Mouse (Mus musculus) liver, embryonic 14.5 days (tissue): ENCODE measurements around the gene Nqo1. TPM values are rescaled to one million over a fixed set of nuclear protein-coding genes. Genes with fewer than 3 reads are reported as not detected.

Source experiments
- ATAC-seq: fragments of 200-750 bp; cut with Nextera tagmentation; 2 replicates; pipeline ENCODE4 v1.8.0; 2017; ENCODE audit warnings: moderate number of reproducible peaks, mild to moderate bottlenecking, moderate library complexity; ENCODE audit not compliant: insufficient read depth
- DNase-seq, 3 experiments: peaks; one replicate each; pipeline ENCODE4 v3.0.0-alpha.2; 2012 to 2013; ENCODE audit warnings: low read depth in 3 of 3, low spot score in 3 of 3
- H3K27ac ChIP-seq: fragments of 300-500 bp; sonication (generic); 2 replicates; pipeline ENCODE4 v1.5.1; 2014; ENCODE audit warnings: moderate library complexity, mild to moderate bottlenecking, control low read depth, inconsistent platforms
- H3K27me3 ChIP-seq: fragments of 300-500 bp; sonication (generic); 2 replicates; pipeline ENCODE4 v1.6.1; 2014; ENCODE audit warnings: mild to moderate bottlenecking, low read length, moderate library complexity; ENCODE audit not compliant: control insufficient read depth, insufficient read depth
- H3K36me3 ChIP-seq: fragments of 300-500 bp; sonication (generic); replicated peaks from 2 replicates; pipeline ENCODE4 v1.6.1; 2014; ENCODE audit warnings: low read depth; ENCODE audit not compliant: control insufficient read depth, insufficient read depth
- H3K4me1 ChIP-seq, 2 experiments: fragments of 200-500 bp in 1 of 2; fragments of 300-500 bp in 1 of 2; sonication (generic) in 1 of 2; replicated peaks; 2 replicates each; pipeline ENCODE4 v1.6.1; 2012 to 2014; ENCODE audit warnings: antibody characterized with exemption in 1 of 2, inconsistent platforms in 1 of 2, low read length in 1 of 2; ENCODE audit not compliant: control insufficient read depth in 2 of 2, insufficient read depth in 2 of 2
- H3K4me2 ChIP-seq: fragments of 300-500 bp; sonication (generic); 2 replicates; pipeline ENCODE4 v1.6.1; 2014; ENCODE audit warnings: low read depth, mild to moderate bottlenecking, control low read depth, moderate library complexity
- H3K4me3 ChIP-seq, 2 experiments: fragments of 200-500 bp in 1 of 2; fragments of 300-500 bp in 1 of 2; sonication (generic) in 1 of 2; 2 replicates each; pipeline ENCODE4 v1.5.1; 2012 to 2014; ENCODE audit warnings: low read depth in 2 of 2, low read length in 2 of 2, mild to moderate bottlenecking in 2 of 2, control low read depth in 1 of 2, inconsistent platforms in 1 of 2, moderate library complexity in 1 of 2; ENCODE audit not compliant: insufficient read depth in 1 of 2
- H3K9ac ChIP-seq: fragments of 300-500 bp; sonication (generic); replicated peaks from 2 replicates; pipeline ENCODE4 v1.6.1; 2014; ENCODE audit warnings: mild to moderate bottlenecking, control low read depth, moderate library complexity
- H3K9me3 ChIP-seq: fragments of 300-500 bp; sonication (generic); 2 replicates; pipeline ENCODE4 v1.6.1; 2016; ENCODE audit warnings: low read length, mixed read lengths; ENCODE audit not compliant: control insufficient read depth
- CTCF ChIP-seq: IDR thresholded peaks from 2 replicates; pipeline ENCODE4 v1.5.1; 2016; ENCODE audit warnings: antibody characterized with exemption, low read depth, control low read depth
- EP300 ChIP-seq: IDR thresholded peaks from 2 replicates; pipeline ENCODE4 v1.6.1; 2016; ENCODE audit warnings: antibody characterized with exemption, low read depth
- WGBS: fragments of 180-500 bp; shearing (Covaris S2); extraction: QIAGEN DNeasy Blood & Tissue Kit; methylation state at CpG from one replicate; pipeline ENCODE4 v1.1.7; 2014; ENCODE audit not compliant: insufficient replicate concordance; 5-methylcytosine and 5-hydroxymethylcytosine counted together
- polyA plus RNA-seq, 2 experiments: library from polyadenylated mRNA; depleted of rRNA in 1 of 2; stranded (reverse) in 1 of 2; unstranded in 1 of 2; fragments of >200 nt; fragmentation: Nextera tagmentation in 1 of 2; extraction: Ambion mirVana in 1 of 2; gene quantifications; 2 replicates each; pipeline versions ENCODE4 v1.2.1 to v1.2.3; 2012 to 2014

Gene Nqo1
- polyA plus RNA-seq (2012; rRNA removed): 6.6 and 6.9 TPM in 2 replicates
- polyA plus RNA-seq (2014; fragmentation: Nextera tagmentation; extraction: Ambion mirVana): 15.1 and 19.0 TPM in 2 replicates

DNA sequence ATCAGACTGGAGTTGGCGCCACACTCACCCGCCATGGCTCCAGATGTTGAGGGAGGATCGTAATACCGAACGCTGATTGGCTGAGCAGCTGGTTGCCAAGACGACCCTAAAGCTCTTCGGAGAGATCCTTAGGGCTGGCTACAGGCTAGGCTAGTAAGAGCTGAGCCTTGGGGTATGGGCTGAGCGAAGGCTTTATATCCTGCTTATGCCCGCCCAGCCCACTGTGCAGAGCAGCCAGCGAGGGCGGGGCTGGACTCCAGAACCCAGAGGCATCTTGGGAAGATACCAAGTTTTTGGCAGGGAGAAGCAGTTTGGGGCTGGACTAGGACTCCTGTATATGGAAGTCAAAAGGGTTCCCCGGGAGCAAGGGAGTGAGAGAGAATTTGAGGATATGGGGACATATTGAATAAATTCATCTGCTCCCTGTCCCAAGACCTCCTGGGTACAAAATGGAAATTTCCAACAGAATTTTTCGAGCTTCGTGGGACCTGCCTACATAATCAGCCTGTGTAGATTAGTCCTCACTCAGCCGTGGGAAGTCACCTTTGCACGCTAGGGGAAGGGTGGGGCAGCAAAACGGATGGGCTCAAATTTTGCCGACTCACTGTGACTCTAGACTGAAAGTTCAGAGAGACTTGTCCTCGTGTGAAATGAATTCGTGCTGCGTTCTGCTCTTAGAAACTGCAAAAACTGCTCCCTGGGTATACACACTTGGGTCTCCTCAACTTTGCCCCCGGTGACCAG is at the start of gene Nqo1:
Nqo1 (minus strand) TSS at position 169 of the 744 bp plus-strand sequence.
- Histone ChIP-seq H3K27me3 (no peaks in the 10 kb centered on the region), H3K27ac (peak within 1 kb of the TSS; percentile 99), H3K9ac (peak within 1 kb of the TSS; percentile 81), H3K36me3 (no peaks in the 10 kb centered on the region), H3K4me1 (peaks cover 30 to 39% of the 10 kb centered on the region in 2 experiments), H3K4me2 (peak within 1 kb of the TSS; percentile 92), H3K4me3 (peak within 1 kb of the TSS; percentile 65 to 73), H3K9me3 (no peaks in the 10 kb centered on the region)
- WGBS: 4% methylated on average over 22 of the region's 22 CpGs
- peak; percentile 95 for ATAC-seq
- TF ChIP-seq EP300 (peak; percentile 64; the same call in 1 of the 2 replicates), CTCF (peak; percentile 33)
- DNase-seq: peak; percentile 91 to 94 (median 91)

- DNase-seq (no peak), ATAC-seq (no peak)
- Histone ChIP-seq H3K27ac (no peak overlapping the region), H3K36me3 (no peaks in the 10 kb centered on the region), H3K4me2 (no peak overlapping the region), H3K9me3 (no peaks in the 10 kb centered on the region), H3K4me1 (peaks cover 11 to 22% of the 10 kb centered on the region in 2 experiments), H3K4me3 (no peak overlapping the region), H3K27me3 (no peaks in the 10 kb centered on the region), H3K9ac (no peak overlapping the region)
- 84% methylated on average over 13 of the region's 13 CpGs for WGBS
- TF ChIP-seq CTCF (no peak), EP300 (no peak)
Measured at GRCm38 (mm10) chr8:107451414-107452066, 48.5 kb upstream of the Nqo1 start.

DNA sequence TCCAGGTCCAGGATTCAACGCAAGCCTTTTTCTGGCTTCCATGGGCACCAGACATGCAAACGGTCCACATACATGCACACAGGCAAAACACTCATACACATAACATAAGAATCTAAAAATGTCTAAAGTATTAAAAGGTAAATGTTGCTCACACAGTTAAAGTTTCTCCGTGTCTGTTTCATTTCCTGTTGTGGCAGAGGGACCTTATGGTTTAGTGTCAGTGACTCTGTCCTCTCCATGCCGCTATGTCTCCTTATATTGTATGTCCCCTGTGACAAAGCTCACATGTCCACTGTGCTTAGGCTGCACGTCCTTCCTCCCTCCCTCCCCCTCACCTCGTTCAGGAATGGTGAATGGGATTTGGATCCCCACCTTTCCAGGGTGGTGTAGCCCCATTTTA is 46.6 kb upstream of the Nqo1 start:
- Histone ChIP-seq H3K9me3 (no peaks in the 10 kb centered on the region), H3K9ac (no peak overlapping the region), H3K27ac (no peak overlapping the region), H3K4me2 (no peak overlapping the region), H3K4me1 (peaks cover 11 to 22% of the 10 kb centered on the region in 2 experiments), H3K27me3 (no peaks in the 10 kb centered on the region), H3K4me3 (no peak overlapping the region), H3K36me3 (no peaks in the 10 kb centered on the region)
- ATAC-seq: no peak
- TF ChIP-seq EP300 (no peak), CTCF (no peak)
- no peak for DNase-seq
- WGBS: 67% methylated on average over 6 of the region's 6 CpGs

- H3K9me3 ChIP-seq: no peaks in the 10 kb centered on the region
- peaks cover 11 to 22% of the 10 kb centered on the region in 2 experiments for H3K4me1 ChIP-seq
- no peak overlapping the region for H3K27ac ChIP-seq
- no peak overlapping the region for H3K4me3 ChIP-seq
- DNase-seq (no peak), ATAC-seq (no peak)
- H3K4me2 ChIP-seq: peak overlapping the region; percentile 36
- TF ChIP-seq CTCF: no peak
- no peak for TF ChIP-seq EP300
- 54% methylated on average over 8 of the region's 8 CpGs for WGBS
- H3K9ac ChIP-seq: no peak overlapping the region
- no peaks in the 10 kb centered on the region for H3K27me3 ChIP-seq
- H3K36me3 ChIP-seq: no peaks in the 10 kb centered on the region
Measured at GRCm38 (mm10) chr8:107449130-107449529, 46.1 kb upstream of the Nqo1 start.

DNA sequence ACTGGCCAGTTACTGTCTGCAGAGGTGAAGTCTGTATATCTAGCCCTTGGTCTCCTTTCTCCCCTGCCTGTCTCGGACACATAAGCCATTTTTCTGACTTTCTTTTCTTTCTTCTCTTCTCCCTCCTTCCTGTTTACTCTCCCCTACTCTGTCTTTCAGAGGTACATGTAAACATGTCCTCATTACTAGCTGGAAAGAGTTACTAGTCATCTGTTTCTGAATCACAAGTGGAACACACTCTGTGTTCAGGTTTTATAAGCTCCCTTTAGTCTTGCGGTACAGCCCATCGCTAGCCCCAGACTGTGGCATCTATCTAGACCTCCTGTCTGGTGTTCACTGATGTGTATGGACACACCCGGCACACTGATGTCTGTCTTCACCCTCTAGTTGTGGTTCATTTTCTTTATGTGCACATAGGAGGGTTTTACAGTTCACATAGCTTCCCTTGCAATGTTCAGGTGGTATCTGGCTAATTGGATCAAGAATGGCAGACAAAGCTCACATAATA is 45.4 kb upstream of the Nqo1 start:
- Histone ChIP-seq H3K4me2 (peak overlapping the region; percentile 36), H3K4me3 (no peak overlapping the region), H3K4me1 (peaks cover 11 to 22% of the 10 kb centered on the region in 2 experiments), H3K9ac (peak overlapping the region; percentile 23), H3K9me3 (no peaks in the 10 kb centered on the region), H3K27me3 (no peaks in the 10 kb centered on the region), H3K36me3 (no peaks in the 10 kb centered on the region), H3K27ac (peak overlapping the region; percentile 53)
- 51% methylated on average over 4 of the region's 4 CpGs for WGBS
- DNase-seq (no peak), ATAC-seq (peak; percentile 77)
- TF ChIP-seq CTCF: no peak
- TF ChIP-seq EP300: no peak
